Mouse (Mus musculus): ENCODE data around the gene Zfp688.
"Not testable (repeated sequence)": the region's sequence is repeated elsewhere in the genome, so short reads cannot be mapped to it uniquely, and the experiment has no call there.

DNA sequence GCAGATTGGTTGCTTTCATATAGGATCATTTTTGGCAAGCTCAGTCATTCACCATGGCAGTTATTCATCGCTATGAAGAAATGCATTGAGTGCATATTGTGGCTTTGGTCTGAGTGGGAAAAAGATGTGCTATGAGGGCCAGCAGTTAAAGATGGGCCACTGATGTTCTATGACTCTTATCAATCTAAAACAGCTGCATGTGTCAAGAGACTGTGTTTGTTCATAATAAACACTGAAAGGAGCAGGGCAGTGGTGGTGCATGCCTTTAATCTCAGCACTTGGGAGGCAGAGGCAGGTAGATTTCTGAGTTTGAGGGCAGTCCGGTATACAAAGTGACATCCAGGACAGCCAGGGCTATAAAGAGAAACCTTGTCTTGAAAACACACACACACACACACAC, 43.8 kb upstream of the Zfp688 start:
- TF ChIP-seq POLR2A (IDR thresholded peaks at IDR 0.05; ENCODE audit: extremely low read depth, insufficient read depth, low read length); CTCF (IDR thresholded peaks at IDR 0.05; ENCODE audit: low read depth, low read length): not testable (repeated sequence)
